Mouse (Mus musculus) monocyte, adult 2 months (primary cell): ENCODE measurements around the gene Iqcf4.
A peak's percentile ranks its signal among the peaks of the same experiment; 100 is the strongest.
"Not testable (repeated sequence)": the region's sequence is repeated elsewhere in the genome, so short reads cannot be mapped to it uniquely, and the experiment has no call there.

ENCODE experiments used
- DNase-seq, 2 experiments: peaks; one replicate each; pipeline ENCODE4 v3.0.0; 2022; ENCODE audit warnings: low spot score in 2 of 2, low read depth in 1 of 2

Gene Iqcf4

DNA sequence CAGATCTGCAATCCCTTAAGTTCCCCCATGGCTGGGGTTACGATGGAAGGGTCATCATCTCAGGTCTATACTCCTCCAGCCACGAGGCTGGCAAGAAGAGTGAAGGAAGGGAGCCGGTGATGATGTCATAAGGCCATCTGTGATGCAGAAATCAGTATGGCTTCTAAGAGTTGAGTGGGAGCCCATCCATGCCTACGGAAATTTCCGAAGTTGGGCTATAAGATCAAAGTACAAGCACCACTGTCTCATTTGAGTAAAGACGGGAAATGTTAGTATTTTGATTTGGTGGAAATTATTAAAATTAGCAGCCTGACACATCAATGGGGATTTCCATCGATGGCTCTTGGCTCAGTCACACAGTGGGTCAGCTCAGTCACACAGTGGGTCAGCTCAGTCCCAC lies at the start of gene Iqcf4:
Iqcf4 (minus strand) TSS at position 101 of the 400 bp plus-strand sequence.
- DNase-seq = no peak

DNA sequence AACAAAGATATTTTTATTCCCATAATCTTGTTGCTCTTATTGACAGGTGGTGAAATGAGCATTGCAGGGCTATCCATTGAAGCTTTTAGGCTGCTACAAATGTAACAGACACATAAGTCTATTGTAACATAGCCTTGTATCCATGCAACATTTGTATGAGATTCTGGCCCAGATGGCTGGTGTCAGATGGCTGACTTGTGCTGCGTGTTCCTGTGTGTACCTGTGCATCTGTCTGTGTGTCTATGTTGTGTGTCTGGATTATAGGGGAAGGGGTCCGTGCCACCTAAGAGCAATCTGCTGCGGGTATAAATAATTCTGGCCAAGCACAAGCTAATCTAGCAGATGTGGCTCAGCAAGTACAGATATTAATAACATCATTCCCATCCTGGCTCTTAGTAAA lies 46.7 kb upstream of the Iqcf4 start:
- DNase-seq = no peak

DNA sequence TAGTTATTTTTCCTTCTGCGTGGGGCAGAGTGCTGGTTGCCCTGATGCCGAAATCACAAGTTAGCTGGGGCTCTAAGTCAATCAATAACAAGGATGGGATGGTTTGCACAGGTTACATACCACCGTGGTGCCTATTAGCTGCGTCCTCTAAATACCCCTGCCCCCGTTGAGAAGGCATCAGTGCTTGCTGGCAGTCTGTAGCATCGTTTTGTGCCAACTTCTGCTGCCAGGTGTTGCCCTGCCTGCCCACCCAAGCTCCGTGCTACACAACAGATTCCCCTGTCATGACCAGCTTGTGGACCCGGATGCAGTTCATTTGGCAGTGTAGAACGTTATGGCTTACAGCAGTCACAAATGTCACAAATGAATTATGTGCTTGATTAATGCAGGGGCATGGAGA lies 45.5 kb upstream of the Iqcf4 start:
- no peak for DNase-seq

- no peak for DNase-seq
Observed at GRCm38 (mm10) chr9:106614616-106615015, 43.8 kb upstream of the Iqcf4 start.

DNA sequence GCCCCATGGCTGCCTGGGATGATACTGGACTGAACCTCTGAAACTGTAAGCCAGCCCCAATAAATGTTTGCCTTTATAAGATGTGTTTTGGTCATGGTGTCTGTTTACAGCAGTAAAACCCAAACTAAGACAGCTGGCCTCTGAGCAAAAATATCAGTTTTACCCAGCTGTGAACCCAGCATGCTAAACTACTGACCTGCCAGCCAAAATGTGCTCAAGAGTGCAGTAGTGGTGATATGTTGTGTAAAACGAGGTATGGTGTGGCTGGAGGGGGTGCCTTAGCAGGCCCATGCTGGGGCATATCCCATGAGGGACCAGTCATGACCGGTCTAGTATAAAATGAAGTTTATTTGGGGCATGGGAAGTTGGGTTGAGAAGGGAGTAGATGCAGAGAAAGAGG lies 43.2 kb upstream of the Iqcf4 start:
- no peak for DNase-seq

GRCm38 (mm10) chr9:106610727-106611126 lies 39.9 kb upstream of the Iqcf4 start:
- DNase-seq = no peak

DNA sequence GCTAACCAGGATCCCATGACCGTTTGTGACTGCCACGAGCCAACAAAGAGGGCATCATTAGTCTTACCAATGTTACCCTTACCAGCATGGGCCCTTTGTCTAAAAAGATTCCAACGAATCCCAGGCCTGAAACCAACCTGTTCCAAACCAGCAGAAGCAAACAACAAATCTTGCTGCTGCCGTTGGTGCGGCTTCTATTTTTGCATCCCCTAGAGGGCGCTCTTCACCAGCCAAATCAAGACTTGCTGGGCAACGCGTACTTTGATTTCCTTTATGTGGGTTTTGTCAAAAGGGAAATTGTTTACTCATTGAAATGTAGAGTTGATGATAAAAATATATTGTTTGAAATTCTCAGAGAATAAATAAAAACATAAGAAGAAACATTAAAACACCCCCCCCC lies 29.8 kb upstream of the Iqcf4 start:
- no peak for DNase-seq

- DNase-seq = no peak
Observed at GRCm38 (mm10) chr9:106598466-106598865, 27.7 kb upstream of the Iqcf4 start.

DNA sequence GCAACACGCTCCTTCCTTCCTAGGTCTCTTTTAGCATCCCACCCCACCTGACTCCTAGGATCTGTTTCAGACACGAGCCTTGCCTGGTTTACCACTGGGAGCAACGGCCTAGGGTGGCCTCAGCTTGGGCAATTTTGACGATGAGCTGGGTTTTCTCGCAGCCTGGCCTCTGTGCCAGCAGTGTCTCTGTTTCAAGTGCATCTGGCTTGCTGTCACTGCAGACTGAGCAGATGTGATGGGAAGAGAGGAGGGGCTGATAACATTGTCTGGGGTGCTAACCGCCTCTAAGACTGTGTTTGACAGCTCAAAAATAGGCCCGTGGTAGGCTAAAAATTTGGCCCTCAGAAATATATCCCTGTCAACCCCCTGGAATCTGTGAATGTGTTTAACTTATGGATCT lies 25.0 kb upstream of the Iqcf4 start:
- no peak for DNase-seq

- not testable (repeated sequence) for DNase-seq
Observed at GRCm38 (mm10) chr9:106595402-106595801, 24.6 kb upstream of the Iqcf4 start.

DNA sequence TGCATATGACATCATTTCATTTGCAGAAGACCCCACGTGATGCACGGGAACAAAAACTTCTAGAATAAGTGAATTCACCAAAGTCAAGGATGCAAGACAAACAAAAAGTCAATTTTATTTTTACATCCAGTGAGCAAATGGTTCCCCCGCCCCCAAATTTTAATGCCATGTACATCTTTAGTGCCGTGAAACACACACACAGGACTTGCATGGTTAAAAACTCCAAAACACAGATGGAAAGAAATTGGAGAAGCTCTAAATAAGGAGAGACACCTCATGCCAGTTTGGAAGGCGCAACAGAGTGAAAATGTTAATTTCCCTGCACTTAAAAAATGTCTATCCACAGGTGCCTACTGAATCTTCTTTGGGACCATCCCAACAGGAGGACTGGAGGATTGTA lies 21.4 kb upstream of the Iqcf4 start:
- no peak for DNase-seq

DNA sequence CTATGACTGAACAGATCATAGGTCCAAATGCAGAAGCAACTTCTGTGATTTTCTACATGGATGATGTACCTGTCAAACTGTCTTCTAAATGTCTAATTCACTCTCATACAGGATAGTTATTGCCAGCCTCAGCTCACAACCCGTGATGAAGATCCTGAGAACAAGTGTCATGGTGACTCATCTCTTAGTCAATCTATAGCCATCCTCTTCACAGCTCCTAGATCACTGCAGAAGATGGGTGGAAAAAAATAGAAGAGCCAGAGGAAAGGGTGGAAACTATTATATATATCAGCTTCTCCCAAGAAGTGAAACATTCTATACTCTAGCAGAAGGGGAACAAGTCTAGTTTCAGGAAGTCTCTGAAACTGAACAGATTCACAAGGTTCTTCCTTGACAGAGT lies 11.8 kb upstream of the Iqcf4 start:
- DNase-seq = no peak

- DNase-seq = no peak
Observed at GRCm38 (mm10) chr9:106580016-106580415, 9.2 kb upstream of the Iqcf4 start.

DNA sequence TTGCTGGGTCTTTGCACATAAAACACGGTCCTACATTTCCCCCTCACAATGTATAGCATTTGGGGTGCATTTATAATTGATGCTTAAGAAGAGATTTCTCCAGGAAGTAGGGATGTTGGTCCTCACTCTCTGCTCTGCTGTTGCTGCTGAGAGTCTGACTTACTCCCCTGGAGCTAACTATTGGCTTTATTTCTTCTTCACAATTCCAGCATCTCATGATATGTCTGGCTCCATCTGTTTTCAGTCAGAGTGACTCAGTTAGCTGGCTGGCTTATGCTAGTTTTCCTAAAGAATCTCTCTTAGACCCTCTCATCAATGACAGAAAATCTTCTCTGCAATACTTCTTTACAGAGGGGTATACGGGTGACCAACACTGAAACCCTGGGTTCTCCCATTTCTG lies 5.3 kb upstream of the Iqcf4 start:
- no peak for DNase-seq

- DNase-seq = no peak
Observed at GRCm38 (mm10) chr9:106573366-106573765, 2.6 kb upstream of the Iqcf4 start.

- DNase-seq = no peak
Observed at GRCm38 (mm10) chr9:106572186-106572585, 1.4 kb upstream of the Iqcf4 start.

- peak; percentile 9 to 11 for DNase-seq
Observed at GRCm38 (mm10) chr9:106566437-106566836, 4.4 kb downstream of the Iqcf4 start.

- DNase-seq = no peak
Observed at GRCm38 (mm10) chr9:106564025-106564424, 6.8 kb downstream of the Iqcf4 start.

DNA sequence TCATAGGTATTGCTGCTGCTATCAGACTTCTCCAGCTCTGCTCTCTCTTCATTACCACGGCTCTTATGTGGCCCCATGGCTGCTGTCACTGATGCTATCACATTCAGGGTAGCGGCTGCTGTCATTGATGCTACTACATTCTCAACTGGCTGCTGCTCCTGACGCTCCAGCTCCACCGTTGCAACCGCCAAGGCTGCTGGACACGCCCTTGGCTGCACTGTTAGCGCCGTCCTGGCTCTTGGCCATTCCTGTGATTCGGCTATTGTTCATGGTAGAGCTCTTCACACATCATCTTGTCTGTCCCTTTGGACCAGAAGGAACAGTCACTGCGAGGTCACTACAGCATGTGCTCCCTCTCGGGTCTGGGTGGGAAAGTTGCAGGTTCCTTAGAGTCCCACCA lies 8.5 kb downstream of the Iqcf4 start:
- no peak for DNase-seq

GRCm38 (mm10) chr9:106561531-106561930 lies 9.3 kb downstream of the Iqcf4 start, which contains the start of gene Iqcf3:
Iqcf3 (minus strand) TSS chr9:106561631.
- DNase-seq = no peak

GRCm38 (mm10) chr9:106534975-106535374 lies 35.8 kb downstream of the Iqcf4 start:
- no peak for DNase-seq

- no peak for DNase-seq
Observed at GRCm38 (mm10) chr9:106534296-106534695, 36.5 kb downstream of the Iqcf4 start.

DNA sequence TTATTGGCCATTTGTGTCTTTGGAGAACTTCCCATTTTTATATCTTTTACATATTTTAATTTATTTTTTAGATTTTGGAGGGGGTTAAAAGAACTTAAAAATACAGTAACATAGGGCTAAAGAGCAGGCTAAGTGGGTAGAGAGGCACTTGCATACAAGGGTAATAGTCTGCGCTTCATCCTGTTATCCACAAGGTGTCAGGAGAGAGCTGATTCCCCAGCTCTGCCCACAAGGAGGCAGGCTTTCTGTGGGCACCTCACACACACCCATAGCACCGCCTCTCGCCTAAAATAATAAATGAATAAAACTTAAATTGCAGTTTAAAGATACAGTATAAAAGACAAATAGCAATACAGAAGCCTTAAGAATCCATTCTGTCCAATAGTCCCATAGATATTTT lies 39.0 kb downstream of the Iqcf4 start:
- no peak for DNase-seq

GRCm38 (mm10) chr9:106519909-106520308 lies 50.9 kb downstream of the Iqcf4 start:
- no peak for DNase-seq
